Mouse (Mus musculus) kidney, embryonic 14.5 days (tissue): ENCODE results near the gene Scn3a. TPM values are rescaled to one million over a fixed set of nuclear protein-coding genes. Genes with fewer than 3 reads are reported as not detected.
"Not testable (repeated sequence)": the region's sequence is repeated elsewhere in the genome, so short reads cannot be mapped to it uniquely, and the experiment has no call there.

Source experiments
- ATAC-seq: fragments of 200-750 bp; cut with Nextera tagmentation; 2 replicates; pipeline ENCODE4 v1.8.0; 2017; ENCODE audit warnings: moderate number of reproducible peaks, mild to moderate bottlenecking, moderate TSS enrichment, moderate library complexity; ENCODE audit not compliant: low FRiP score, low TSS enrichment
- H3K27ac ChIP-seq: fragments of 300-500 bp; sonication (generic); 2 replicates; pipeline ENCODE4 v1.5.1; 2014; ENCODE audit warnings: low read depth, mild to moderate bottlenecking, low read length, moderate library complexity, mixed read lengths
- H3K27me3 ChIP-seq: fragments of 300-500 bp; sonication (generic); 2 replicates; pipeline ENCODE4 v1.6.1; 2014; ENCODE audit warnings: mild to moderate bottlenecking, low read length; ENCODE audit not compliant: control insufficient read depth, insufficient read depth
- H3K36me3 ChIP-seq: fragments of 300-500 bp; sonication (generic); 2 replicates; pipeline ENCODE4 v1.6.1; 2014; ENCODE audit warnings: low read length, mixed read lengths; ENCODE audit not compliant: control insufficient read depth, insufficient read depth
- H3K4me1 ChIP-seq: fragments of 300-500 bp; sonication (generic); 2 replicates; pipeline ENCODE4 v1.6.1; 2014; ENCODE audit warnings: low read length, mixed read lengths; ENCODE audit not compliant: control insufficient read depth, insufficient read depth
- H3K4me2 ChIP-seq: fragments of 300-500 bp; sonication (generic); replicated peaks from 2 replicates; pipeline ENCODE4 v1.6.1; 2014; ENCODE audit warnings: low read depth, mild to moderate bottlenecking, low read length
- H3K4me3 ChIP-seq: fragments of 300-500 bp; sonication (generic); 2 replicates; pipeline ENCODE4 v1.5.1; 2014; ENCODE audit warnings: mild to moderate bottlenecking, low read length
- H3K9ac ChIP-seq: fragments of 300-500 bp; sonication (generic); 2 replicates; pipeline ENCODE4 v1.6.1; 2014; ENCODE audit warnings: low read depth, mild to moderate bottlenecking, low read length, moderate library complexity
- H3K9me3 ChIP-seq: fragments of 300-500 bp; sonication (generic); 2 replicates; pipeline ENCODE4 v1.6.1; 2016; ENCODE audit warnings: low read length; ENCODE audit not compliant: control insufficient read depth
- WGBS: fragments of 180-500 bp; shearing (Covaris S2); extraction: QIAGEN DNeasy Blood & Tissue Kit; methylation state at CpG from one replicate; pipeline ENCODE4 v1.1.7; 2014; 5-methylcytosine and 5-hydroxymethylcytosine counted together
- polyA plus RNA-seq: library from polyadenylated mRNA; unstranded; fragments of >200 nt; fragmentation: Nextera tagmentation; extraction: Ambion mirVana; gene quantifications from 2 replicates; pipeline ENCODE4 v1.2.1, GENCODE M21; 2014

The Scn3a gene
- polyA plus RNA-seq, 1 experiment from 2014 or later = 0.22 TPM

- no peaks in the 10 kb centered on the region for H3K27me3 ChIP-seq
- no peaks in the 10 kb centered on the region for H3K4me1 ChIP-seq
- no peak overlapping the region for H3K4me3 ChIP-seq
- no peak overlapping the region for H3K4me2 ChIP-seq
- ATAC-seq = no peak
- H3K36me3 ChIP-seq = no peaks in the 10 kb centered on the region
- no peaks in the 10 kb centered on the region for H3K9me3 ChIP-seq
- WGBS = 95% methylated on average over 6 of the region's 6 CpGs
- no peak overlapping the region for H3K27ac ChIP-seq
- no peak overlapping the region for H3K9ac ChIP-seq
Measured at GRCm38 (mm10) chr2:65453763-65454162, 113.7 kb downstream of the Scn3a start.

DNA sequence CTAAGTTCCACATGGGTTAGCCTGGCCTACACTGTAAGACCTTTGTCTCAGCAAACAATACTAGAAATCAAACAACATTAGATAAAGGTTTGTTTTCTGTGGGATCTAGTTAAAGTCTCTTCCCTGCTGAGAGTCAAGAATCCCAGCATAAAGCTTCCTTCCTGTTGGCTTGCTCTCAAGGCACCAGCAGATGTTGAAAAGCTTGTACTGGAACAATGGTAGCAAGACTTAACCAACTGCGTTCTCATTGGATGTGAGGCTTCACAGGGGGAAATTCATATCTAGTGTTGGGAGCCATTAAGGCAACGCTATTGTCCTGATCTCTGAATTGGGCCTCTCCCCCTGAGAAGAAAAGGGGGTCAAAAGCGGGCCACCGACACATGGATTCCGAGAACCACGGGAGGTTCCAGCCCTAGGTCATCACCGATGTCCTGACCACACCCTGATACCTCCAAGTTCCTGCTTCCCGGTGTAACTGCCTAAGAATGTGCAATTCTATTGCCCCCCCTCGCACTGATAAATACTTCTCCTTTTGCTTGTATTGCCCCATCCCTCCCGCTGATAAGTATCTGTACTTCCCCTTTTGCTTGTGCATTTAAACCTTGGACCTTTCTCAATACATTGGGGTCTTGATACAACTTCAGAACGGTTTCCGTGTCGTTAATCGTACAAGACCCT is 115.9 kb downstream of the Scn3a start:
- WGBS = 94% methylated on average over 12 of the region's 14 CpGs
- H3K4me3 ChIP-seq, H3K9me3 ChIP-seq, H3K4me2 ChIP-seq, H3K27me3 ChIP-seq, H3K4me1 ChIP-seq, ATAC-seq, H3K9ac ChIP-seq, H3K36me3 ChIP-seq, H3K27ac ChIP-seq: not testable (repeated sequence)

- ATAC-seq = no peak
- Histone ChIP-seq H3K9me3 (no peaks in the 10 kb centered on the region), H3K9ac (no peak overlapping the region), H3K27ac (no peak overlapping the region), H3K36me3 (no peaks in the 10 kb centered on the region), H3K27me3 (no peaks in the 10 kb centered on the region), H3K4me1 (no peaks in the 10 kb centered on the region), H3K4me2 (no peak overlapping the region), H3K4me3 (no peak overlapping the region)
- 27% methylated on average over 2 of the region's 2 CpGs for WGBS
Measured at GRCm38 (mm10) chr2:65450449-65451360, 116.7 kb downstream of the Scn3a start.

DNA sequence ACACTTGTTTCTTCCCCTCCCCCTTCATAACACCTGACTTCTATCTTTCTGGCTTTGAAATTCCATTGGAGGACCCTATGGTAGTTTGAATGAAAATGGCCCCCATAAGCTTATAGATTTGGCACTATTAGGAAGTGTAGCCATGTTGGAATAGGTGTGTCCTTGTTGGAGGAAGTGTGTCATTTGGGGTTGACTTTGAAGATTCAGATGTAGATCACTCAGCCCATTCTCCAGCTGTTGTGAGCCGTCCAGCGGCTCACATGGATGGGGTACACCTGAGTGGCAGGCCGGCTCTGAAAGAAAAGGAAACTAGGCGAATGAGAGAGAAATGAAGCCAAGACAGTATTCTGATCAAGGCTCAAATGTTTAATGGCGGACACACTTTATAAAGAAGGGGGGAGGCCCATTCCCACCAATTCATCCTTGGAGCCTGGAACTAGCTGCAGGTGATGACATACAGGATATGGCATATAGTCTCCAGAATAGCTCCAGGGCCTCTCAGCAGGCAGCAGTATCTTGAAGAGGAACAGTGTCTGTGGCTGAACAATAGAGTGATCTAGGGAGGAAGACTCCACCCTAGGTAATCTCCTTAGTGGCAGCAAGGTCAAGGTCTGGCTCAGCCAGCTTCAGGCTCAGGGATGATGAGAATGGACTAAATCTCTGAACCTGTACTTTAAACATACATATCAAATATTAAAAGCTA is 118.2 kb downstream of the Scn3a start:
- no peaks in the 10 kb centered on the region for H3K9me3 ChIP-seq
- no peak overlapping the region for H3K9ac ChIP-seq
- no peaks in the 10 kb centered on the region for H3K36me3 ChIP-seq
- no peaks in the 10 kb centered on the region for H3K4me1 ChIP-seq
- no peak for ATAC-seq
- no peak overlapping the region for H3K4me3 ChIP-seq
- WGBS = 95% methylated on average over 5 of the region's 5 CpGs
- no peak overlapping the region for H3K27ac ChIP-seq
- H3K27me3 ChIP-seq = no peaks in the 10 kb centered on the region
- H3K4me2 ChIP-seq = no peak overlapping the region

DNA sequence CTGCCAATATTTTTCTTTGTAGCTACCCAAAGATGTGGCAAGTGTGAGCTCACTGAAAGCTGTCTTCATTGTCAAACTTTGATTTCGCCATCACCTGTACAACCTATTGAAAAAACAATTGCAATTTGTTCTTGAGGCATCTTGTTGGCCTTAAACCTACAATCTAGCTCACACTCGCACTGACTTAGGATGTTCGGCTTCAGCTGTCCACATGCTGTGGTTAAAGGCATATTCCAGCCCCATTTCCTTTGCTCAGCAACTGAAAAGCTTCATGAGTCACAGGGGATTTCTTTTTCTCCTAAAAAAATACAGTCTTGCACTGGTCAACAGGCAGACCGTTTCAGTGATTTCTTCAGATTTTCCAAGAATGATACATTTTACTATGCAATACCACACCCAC is 124.3 kb downstream of the Scn3a start:
- no peak overlapping the region for H3K4me2 ChIP-seq
- H3K4me3 ChIP-seq = no peak overlapping the region
- no peaks in the 10 kb centered on the region for H3K4me1 ChIP-seq
- ATAC-seq = no peak
- H3K9me3 ChIP-seq = no peaks in the 10 kb centered on the region
- no peak overlapping the region for H3K9ac ChIP-seq
- H3K27me3 ChIP-seq = no peaks in the 10 kb centered on the region
- no peaks in the 10 kb centered on the region for H3K36me3 ChIP-seq
- 76% methylated on average over 4 of the region's 4 CpGs for WGBS
- no peak overlapping the region for H3K27ac ChIP-seq

- Histone ChIP-seq H3K4me2 (no peak overlapping the region), H3K4me3 (no peak overlapping the region), H3K4me1 (no peaks in the 10 kb centered on the region), H3K9ac (no peak overlapping the region), H3K36me3 (no peaks in the 10 kb centered on the region), H3K27me3 (no peaks in the 10 kb centered on the region), H3K27ac (no peak overlapping the region), H3K9me3 (no peaks in the 10 kb centered on the region)
- no peak for ATAC-seq
- 40% methylated on average over 5 of the region's 5 CpGs for WGBS
Measured at GRCm38 (mm10) chr2:65441566-65441965, 125.9 kb downstream of the Scn3a start.

GRCm38 (mm10) chr2:65441110-65441509 is 126.3 kb downstream of the Scn3a start:
- no peak for ATAC-seq
- Histone ChIP-seq H3K4me1 (no peaks in the 10 kb centered on the region), H3K9ac (no peak overlapping the region), H3K27ac (no peak overlapping the region), H3K4me2 (no peak overlapping the region), H3K4me3 (no peak overlapping the region), H3K27me3 (no peaks in the 10 kb centered on the region), H3K9me3 (no peaks in the 10 kb centered on the region), H3K36me3 (no peaks in the 10 kb centered on the region)
- 74% methylated on average over 6 of the region's 6 CpGs for WGBS

DNA sequence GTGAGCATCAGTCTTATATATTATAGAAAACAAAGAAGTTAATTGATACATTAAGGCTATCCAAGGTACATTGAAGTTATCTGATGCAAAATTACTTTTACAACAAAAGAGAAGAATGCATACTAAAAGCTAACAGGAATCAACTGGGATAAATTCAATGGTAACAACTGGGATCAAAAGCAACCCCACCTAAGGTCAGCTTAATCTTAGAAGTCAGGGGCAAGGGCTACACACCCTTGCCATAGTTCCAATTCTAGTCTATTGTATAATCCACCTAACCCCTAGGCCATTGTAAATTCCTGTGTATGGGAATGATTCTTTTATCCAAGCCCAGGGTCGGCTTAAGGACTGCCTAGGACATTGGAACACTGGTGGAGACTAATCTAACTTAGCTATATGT is 130.5 kb downstream of the Scn3a start:
- no peak for ATAC-seq
- Histone ChIP-seq H3K4me3 (no peak overlapping the region), H3K36me3 (no peaks in the 10 kb centered on the region), H3K9me3 (no peaks in the 10 kb centered on the region), H3K4me1 (no peaks in the 10 kb centered on the region), H3K4me2 (no peak overlapping the region), H3K27ac (no peak overlapping the region), H3K27me3 (no peaks in the 10 kb centered on the region), H3K9ac (no peak overlapping the region)
- whole genome bisulfite sequencing = 78% methylated on average over 1 of the region's 1 CpGs

- Histone ChIP-seq H3K9me3 (no peaks in the 10 kb centered on the region), H3K27ac (no peak overlapping the region), H3K9ac (no peak overlapping the region), H3K4me1 (no peaks in the 10 kb centered on the region), H3K4me2 (no peak overlapping the region), H3K36me3 (no peaks in the 10 kb centered on the region), H3K27me3 (no peaks in the 10 kb centered on the region), H3K4me3 (no peak overlapping the region)
- WGBS = 37% methylated on average over 5 of the region's 5 CpGs
- ATAC-seq = no peak
Measured at GRCm38 (mm10) chr2:65423501-65423900, 143.9 kb downstream of the Scn3a start.
